Mouse (Mus musculus) adrenal gland, adult (tissue): ENCODE measurements at regions not wholly inside any gene's neighbourhood (a gene's known extent, or its start where the extent isn't known, plus 50 kb on each side); places are given as distances from the start of the nearest gene placed in this dataset.

Source experiments
- DNase-seq, 2 experiments: peaks; one replicate each; pipeline ENCODE4 v3.0.0; 2022 to 2023; ENCODE audit warnings: low spot score in 1 of 2; ENCODE audit not compliant: inconsistent age in 2 of 2

GRCm38 (mm10) chr9:60995096-60995495, 200.8 kb downstream of the Uaca start:
- DNase-seq: no peak

GRCm38 (mm10) chr9:60998086-60998785, 203.9 kb downstream of the Uaca start:
- DNase-seq: no peak

GRCm38 (mm10) chr9:60999001-60999529, 204.7 kb downstream of the Uaca start:
- DNase-seq: peak; percentile 32 to 59

GRCm38 (mm10) chr9:61000232-61000631, 205.9 kb downstream of the Uaca start:
- no peak for DNase-seq

GRCm38 (mm10) chr9:61002572-61002971, 208.2 kb downstream of the Uaca start:
- no peak for DNase-seq

GRCm38 (mm10) chr9:61008446-61008845, 214.1 kb downstream of the Uaca start:
- DNase-seq: no peak

- DNase-seq: no peak
Observed at GRCm38 (mm10) chr9:61011066-61011465, 216.7 kb downstream of the Uaca start.

- peak; percentile 64 to 74 for DNase-seq
Observed at GRCm38 (mm10) chr9:61012771-61013540, 218.6 kb downstream of the Uaca start.

GRCm38 (mm10) chr9:61014151-61014550, 219.8 kb downstream of the Uaca start:
- no peak for DNase-seq

- no peak for DNase-seq
Observed at GRCm38 (mm10) chr9:61015374-61015890, 221.1 kb downstream of the Uaca start.

GRCm38 (mm10) chr9:61016673-61017072, 222.3 kb downstream of the Uaca start:
- no peak for DNase-seq

GRCm38 (mm10) chr9:61019938-61020337, 225.6 kb downstream of the Uaca start:
- peak in 1 of 2 experiments; percentile 43 for DNase-seq

GRCm38 (mm10) chr9:61021810-61022209, 227.5 kb downstream of the Uaca start:
- peak in 1 of 2 experiments; percentile 36 for DNase-seq

- peak; percentile 22 to 63 for DNase-seq
Observed at GRCm38 (mm10) chr9:61022371-61023026, 228.2 kb downstream of the Uaca start.

- no peak for DNase-seq
Observed at GRCm38 (mm10) chr9:61025341-61025740, 231.0 kb downstream of the Uaca start.

- no peak for DNase-seq
Observed at GRCm38 (mm10) chr9:61028775-61029401, 234.5 kb downstream of the Uaca start.

- peak in 1 of 2 experiments; percentile 78 for DNase-seq
Observed at GRCm38 (mm10) chr9:61031699-61032447, 237.5 kb downstream of the Uaca start.

GRCm38 (mm10) chr9:61032448-61033433, 238.4 kb downstream of the Uaca start:
- DNase-seq: no peak

GRCm38 (mm10) chr9:61033593-61033992, 239.3 kb downstream of the Uaca start:
- DNase-seq: no peak
